Mouse (Mus musculus) limb, embryonic 13.5 days (tissue): ENCODE results near the gene Lyrm1. TPM values are rescaled to one million over a fixed set of nuclear protein-coding genes. Genes with fewer than 3 reads are reported as not detected.

ENCODE experiments used
- ATAC-seq: fragments of 200-750 bp; cut with Nextera tagmentation; 2 replicates; pipeline ENCODE4 v1.8.0; 2017; ENCODE audit warnings: low read depth, moderate number of reproducible peaks, moderate TSS enrichment; ENCODE audit not compliant: low FRiP score
- H3K27ac ChIP-seq: fragments of 300-500 bp; sonication (generic); 2 replicates; pipeline ENCODE4 v1.5.1; 2015; ENCODE audit warnings: inconsistent platforms, mild to moderate bottlenecking, moderate library complexity
- H3K27me3 ChIP-seq: fragments of 300-500 bp; sonication (generic); 2 replicates; pipeline ENCODE4 v1.6.1; 2015; ENCODE audit warnings: mild to moderate bottlenecking, inconsistent platforms
- H3K36me3 ChIP-seq: fragments of 300-500 bp; sonication (generic); 2 replicates; pipeline ENCODE4 v1.6.1; 2015; ENCODE audit warnings: inconsistent platforms, mild to moderate bottlenecking, moderate library complexity
- H3K4me1 ChIP-seq: fragments of 300-500 bp; sonication (generic); 2 replicates; pipeline ENCODE4 v1.6.1; 2015; ENCODE audit warnings: inconsistent platforms
- H3K4me2 ChIP-seq: fragments of 300-500 bp; sonication (generic); replicated peaks from 2 replicates; pipeline ENCODE4 v1.6.1; 2015; ENCODE audit warnings: inconsistent platforms, mild to moderate bottlenecking, moderate library complexity
- H3K4me3 ChIP-seq: fragments of 300-500 bp; sonication (generic); 2 replicates; pipeline ENCODE4 v1.5.1; 2015; ENCODE audit warnings: moderate library complexity, mild to moderate bottlenecking, inconsistent platforms
- H3K9ac ChIP-seq: fragments of 300-500 bp; sonication (generic); 2 replicates; pipeline ENCODE4 v1.6.1; 2015; ENCODE audit warnings: mild to moderate bottlenecking, inconsistent platforms
- H3K9me3 ChIP-seq: fragments of 300-500 bp; sonication (generic); 2 replicates; pipeline ENCODE4 v1.6.1; 2016; ENCODE audit warnings: inconsistent platforms
- WGBS: fragments of 180-500 bp; shearing (Covaris S2); methylation state at CpG from one replicate; pipeline ENCODE4 v1.1.7; 2015; 5-methylcytosine and 5-hydroxymethylcytosine counted together
- polyA plus RNA-seq: library from polyadenylated mRNA; unstranded; fragments of >200 nt; fragmentation: Nextera tagmentation; extraction: Ambion mirVana; gene quantifications from 2 replicates; pipeline ENCODE4 v1.2.1, GENCODE M21; 2015

Gene Lyrm1
- polyA plus RNA-seq, 1 experiment from 2014 or later, result 8.6 TPM

DNA sequence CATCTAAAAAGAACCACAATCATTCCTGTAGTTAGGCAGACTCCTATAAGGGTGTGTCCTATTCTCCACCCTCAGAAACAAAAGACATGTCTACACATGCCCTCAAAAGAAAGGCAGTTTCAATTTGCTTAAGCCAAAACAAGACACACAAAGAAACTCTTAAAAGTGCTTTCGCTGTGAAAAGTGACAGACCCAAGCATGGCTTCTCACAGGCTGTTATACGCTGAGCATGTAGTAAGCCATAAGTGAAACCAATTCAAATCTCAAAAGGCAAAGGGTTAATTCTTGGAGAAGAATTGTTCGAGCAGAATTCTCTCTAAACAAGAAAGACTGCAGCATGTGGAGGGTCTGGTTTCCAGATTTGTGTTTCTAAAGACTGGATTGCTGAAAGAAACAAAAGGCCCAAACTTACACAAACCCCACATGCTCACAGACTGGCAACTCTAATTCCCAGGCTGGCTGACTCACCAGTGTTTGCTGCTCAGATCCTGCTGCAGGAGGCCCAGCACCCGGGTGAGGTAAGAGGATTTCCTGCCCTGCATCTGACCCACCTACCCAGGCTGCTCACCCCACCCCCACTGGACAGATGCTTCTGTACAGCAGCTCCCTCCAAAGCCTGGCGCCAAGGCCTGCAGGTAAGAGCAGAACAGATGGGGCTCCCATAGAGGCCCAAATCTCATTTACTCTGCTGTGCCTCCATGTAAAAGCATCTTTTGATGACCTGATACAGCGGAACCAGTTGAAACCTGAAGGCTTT, 34.1 kb upstream of the Lyrm1 start:
- Histone ChIP-seq H3K4me3 (no peak overlapping the region), H3K4me1 (peaks cover 16% of the 10 kb centered on the region), H3K27ac (peak overlapping the region; percentile 45; the same call in 1 of the 2 replicates), H3K4me2 (peak overlapping the region; percentile 30), H3K36me3 (peaks cover 37% of the 10 kb centered on the region), H3K9ac (peak overlapping the region; percentile 45; the same call in 1 of the 2 replicates), H3K9me3 (no peaks in the 10 kb centered on the region), H3K27me3 (no peaks in the 10 kb centered on the region)
- WGBS, result 32% methylated on average over 6 of the region's 6 CpGs
- peak; percentile 74 for ATAC-seq

DNA sequence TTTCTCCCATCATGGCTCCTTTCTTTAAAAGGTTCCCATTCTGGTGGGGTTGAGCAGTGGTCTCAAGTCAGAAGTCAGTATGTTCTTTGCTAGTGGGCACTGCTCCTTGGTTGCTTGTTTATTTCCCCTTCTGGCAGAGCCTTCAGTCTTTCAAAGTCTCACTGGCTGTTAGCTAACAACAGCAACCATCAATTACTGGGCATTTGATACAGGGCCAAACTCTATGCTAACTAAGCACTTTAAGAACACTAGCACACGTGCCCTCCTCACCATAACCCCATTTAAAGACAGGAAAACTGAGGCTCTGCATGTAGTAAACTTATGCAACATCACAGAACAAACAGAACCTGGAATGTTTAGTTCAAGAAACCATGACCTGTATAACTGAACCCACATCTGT, 33.5 kb upstream of the Lyrm1 start:
- H3K9ac ChIP-seq, result no peak overlapping the region
- H3K36me3 ChIP-seq, result peaks cover 34% of the 10 kb centered on the region
- WGBS, result 43% methylated on average over 1 of the region's 1 CpGs
- no peaks in the 10 kb centered on the region for H3K9me3 ChIP-seq
- no peak for ATAC-seq
- no peaks in the 10 kb centered on the region for H3K27me3 ChIP-seq
- H3K4me3 ChIP-seq, result no peak overlapping the region
- H3K27ac ChIP-seq, result peak overlapping the region; percentile 45; the same call in 1 of the 2 replicates
- no peak overlapping the region for H3K4me2 ChIP-seq
- H3K4me1 ChIP-seq, result peaks cover 16% of the 10 kb centered on the region

DNA sequence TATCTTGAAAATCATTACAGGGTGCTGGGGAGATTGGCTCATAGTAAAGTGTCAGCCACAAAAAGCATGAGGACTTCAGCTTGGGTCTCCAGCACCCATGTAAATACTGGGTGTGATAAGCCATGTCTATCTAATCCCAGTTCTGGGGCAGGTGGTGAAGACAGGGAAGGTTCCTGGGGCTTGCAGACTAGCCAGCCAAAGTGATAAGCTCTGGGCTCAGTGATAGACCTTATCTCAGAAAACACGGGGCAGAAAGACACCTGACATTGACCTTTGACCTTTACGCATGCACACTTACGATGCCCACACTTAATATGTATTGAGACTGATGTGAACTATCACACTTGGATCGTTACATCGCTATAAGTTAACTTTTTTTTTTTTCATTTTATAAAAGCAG, 31.2 kb upstream of the Lyrm1 start:
- Histone ChIP-seq H3K27me3 (no peaks in the 10 kb centered on the region), H3K27ac (no peak overlapping the region), H3K4me3 (no peak overlapping the region), H3K36me3 (peaks cover 20% of the 10 kb centered on the region), H3K9ac (no peak overlapping the region), H3K9me3 (no peaks in the 10 kb centered on the region), H3K4me1 (peaks cover 16% of the 10 kb centered on the region), H3K4me2 (no peak overlapping the region)
- no peak for ATAC-seq
- WGBS, result 88% methylated on average over 5 of the region's 5 CpGs

DNA sequence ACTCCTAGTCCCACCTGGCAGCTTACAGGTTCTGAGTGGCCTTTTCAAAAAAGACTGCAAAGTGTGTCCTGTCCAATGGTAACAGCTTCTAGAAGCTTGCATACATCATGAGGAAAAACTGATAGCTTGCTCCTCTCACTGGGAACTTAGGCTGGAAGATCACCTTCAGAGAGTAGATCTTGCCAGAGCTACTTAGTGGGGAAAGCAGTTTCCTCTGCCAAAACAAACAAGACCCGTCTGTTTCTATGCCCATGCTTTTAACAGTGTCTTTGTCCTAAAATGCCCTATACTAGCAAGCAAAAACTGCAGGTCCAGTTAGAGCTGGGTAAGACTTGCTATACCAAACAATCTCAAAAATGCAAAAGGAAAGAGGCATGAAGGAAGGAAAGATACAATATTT, 29.5 kb upstream of the Lyrm1 start:
- 69% methylated on average over 1 of the region's 1 CpGs for WGBS
- Histone ChIP-seq H3K27me3 (no peaks in the 10 kb centered on the region), H3K9ac (no peak overlapping the region), H3K36me3 (peaks cover 17% of the 10 kb centered on the region), H3K4me2 (no peak overlapping the region), H3K4me1 (peaks cover 13% of the 10 kb centered on the region), H3K4me3 (no peak overlapping the region), H3K9me3 (no peaks in the 10 kb centered on the region), H3K27ac (no peak overlapping the region)
- ATAC-seq, result no peak

DNA sequence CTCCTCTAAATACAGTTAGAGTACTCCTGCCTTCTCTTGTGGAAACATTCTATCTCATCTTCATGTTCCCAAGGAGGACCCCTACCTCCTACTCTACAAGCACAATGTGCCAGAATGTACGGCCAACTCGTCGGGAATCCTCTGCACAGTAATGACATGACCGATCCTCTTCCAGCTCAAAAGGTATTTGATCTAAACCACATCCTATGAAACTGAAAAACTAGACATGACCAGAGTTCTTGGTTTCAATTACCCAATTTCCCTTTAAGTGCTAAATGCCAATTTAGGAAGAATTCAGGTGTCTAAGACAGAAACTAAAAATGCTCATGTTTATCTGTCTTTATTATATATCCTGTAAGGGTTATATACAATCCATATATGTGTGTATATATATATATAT, 23.5 kb upstream of the Lyrm1 start:
- ATAC-seq, result no peak
- H3K4me1 ChIP-seq, result no peaks in the 10 kb centered on the region
- H3K9ac ChIP-seq, result no peak overlapping the region
- no peak overlapping the region for H3K4me2 ChIP-seq
- H3K27ac ChIP-seq, result no peak overlapping the region
- peaks cover 7% of the 10 kb centered on the region for H3K36me3 ChIP-seq
- H3K4me3 ChIP-seq, result no peak overlapping the region
- WGBS, result 91% methylated on average over 4 of the region's 4 CpGs
- no peaks in the 10 kb centered on the region for H3K27me3 ChIP-seq
- no peaks in the 10 kb centered on the region for H3K9me3 ChIP-seq

DNA sequence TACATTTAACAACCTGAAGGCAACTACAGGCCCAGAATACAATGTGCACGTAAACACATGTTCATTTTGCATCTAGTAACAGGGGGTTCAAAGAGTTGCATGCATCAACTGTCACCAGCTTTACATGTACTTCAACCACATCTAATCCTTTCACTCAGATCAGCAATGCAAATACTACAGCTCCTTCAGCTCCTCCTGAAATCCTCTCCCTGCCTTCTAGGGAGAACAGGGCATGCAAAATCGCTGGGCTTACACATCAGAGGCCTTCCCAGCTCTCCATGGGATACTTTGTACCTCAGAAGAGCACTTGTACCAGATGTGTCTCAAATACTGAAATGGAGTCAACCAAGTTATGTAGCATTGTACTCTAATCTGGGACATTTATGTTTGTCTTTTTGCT, 22.6 kb upstream of the Lyrm1 start:
- Histone ChIP-seq H3K27ac (no peak overlapping the region), H3K36me3 (peaks cover 7% of the 10 kb centered on the region), H3K4me2 (no peak overlapping the region), H3K4me3 (no peak overlapping the region), H3K9ac (no peak overlapping the region), H3K9me3 (no peaks in the 10 kb centered on the region), H3K4me1 (no peaks in the 10 kb centered on the region), H3K27me3 (no peaks in the 10 kb centered on the region)
- ATAC-seq, result no peak
- 61% methylated on average over 2 of the region's 2 CpGs for WGBS

DNA sequence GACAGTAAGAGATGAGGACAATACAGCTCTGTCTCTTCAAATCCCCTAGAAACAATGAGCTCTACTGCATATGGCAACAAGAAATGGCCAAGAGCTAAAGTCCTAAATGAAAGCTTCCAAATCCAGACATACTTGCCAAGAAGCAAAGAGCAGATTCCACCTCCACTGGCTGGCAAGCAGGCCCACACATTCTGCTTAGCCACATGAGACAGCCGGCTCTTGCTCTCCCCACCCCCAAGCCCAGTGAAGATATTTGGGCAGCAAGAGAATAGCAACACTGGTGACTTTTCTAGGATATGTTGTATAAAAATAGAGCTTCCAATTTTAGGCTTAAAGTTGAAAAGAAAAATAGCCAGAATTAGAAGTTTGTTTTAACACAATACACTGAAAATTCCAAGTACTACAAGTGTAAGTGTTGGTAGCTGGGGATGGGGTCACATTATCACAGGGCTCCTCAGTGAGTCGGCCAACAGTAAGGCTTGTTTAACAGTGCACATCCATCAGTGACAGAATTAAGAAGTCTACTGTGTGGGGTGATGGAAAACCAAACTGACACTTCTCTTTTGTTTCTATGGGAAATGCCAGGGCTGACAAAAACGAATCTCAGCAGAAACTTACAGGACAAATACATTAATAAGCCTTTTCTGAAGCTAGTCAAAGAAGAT, 19.8 kb upstream of the Lyrm1 start:
- H3K9me3 ChIP-seq, result no peaks in the 10 kb centered on the region
- 59% methylated on average over 3 of the region's 3 CpGs for WGBS

DNA sequence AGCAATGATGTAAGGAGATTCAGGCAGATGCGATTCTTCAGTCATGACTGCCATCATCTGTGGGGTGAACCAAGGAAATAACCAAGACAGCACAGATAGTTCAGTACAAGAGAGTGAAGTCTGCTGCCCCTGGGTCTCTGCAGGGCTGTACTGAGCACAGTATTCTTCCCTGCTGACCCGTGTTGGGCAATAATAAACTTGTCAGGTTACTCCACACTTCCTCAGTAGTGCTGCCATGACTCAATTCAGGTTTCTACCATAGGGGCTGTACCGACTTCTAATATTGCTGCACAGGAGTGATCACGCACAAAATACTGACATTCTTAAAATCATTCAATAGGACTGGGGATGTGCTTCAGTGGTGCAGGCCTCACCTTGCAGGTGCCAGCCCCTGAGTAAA, 16.5 kb upstream of the Lyrm1 start:
- ATAC-seq, result no peak
- Histone ChIP-seq H3K27ac (no peak overlapping the region), H3K27me3 (no peaks in the 10 kb centered on the region), H3K4me3 (no peak overlapping the region), H3K9me3 (no peaks in the 10 kb centered on the region), H3K4me2 (no peak overlapping the region), H3K9ac (no peak overlapping the region), H3K36me3 (peaks cover 15% of the 10 kb centered on the region), H3K4me1 (no peaks in the 10 kb centered on the region)
- WGBS, result 97% methylated on average over 4 of the region's 4 CpGs

More for the DNA sequence above, 19.8 kb upstream of the Lyrm1 start:
- Histone ChIP-seq H3K4me1 (no peaks in the 10 kb centered on the region), H3K4me2 (no peak overlapping the region), H3K4me3 (no peak overlapping the region), H3K9ac (no peak overlapping the region), H3K36me3 (peaks cover 18% of the 10 kb centered on the region), H3K27me3 (no peaks in the 10 kb centered on the region), H3K27ac (no peak overlapping the region)
- ATAC-seq, result no peak

DNA sequence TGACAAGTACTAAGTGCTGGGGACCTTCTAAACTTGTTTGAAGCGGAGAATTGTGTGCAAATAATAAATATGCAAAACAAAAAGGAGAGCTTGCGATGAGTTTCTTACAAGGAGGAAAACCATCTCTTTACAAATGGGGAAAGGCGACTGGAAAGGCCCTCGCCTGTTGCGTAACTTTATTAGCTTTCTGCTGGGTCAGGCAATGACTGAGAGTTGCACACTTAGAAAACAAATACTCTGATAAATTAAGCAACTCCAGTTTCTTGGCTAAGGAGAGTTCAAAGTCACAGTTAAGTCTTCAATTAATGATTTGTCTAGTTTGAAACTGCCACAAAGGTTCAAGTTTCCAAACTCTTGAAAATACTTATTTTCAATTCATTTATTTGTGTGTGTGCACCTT, 15.3 kb upstream of the Lyrm1 start:
- H3K9ac ChIP-seq, result no peak overlapping the region
- no peaks in the 10 kb centered on the region for H3K9me3 ChIP-seq
- no peak overlapping the region for H3K4me3 ChIP-seq
- 88% methylated on average over 5 of the region's 5 CpGs for WGBS
- H3K36me3 ChIP-seq, result peaks cover 15% of the 10 kb centered on the region
- H3K4me2 ChIP-seq, result no peak overlapping the region
- H3K4me1 ChIP-seq, result no peaks in the 10 kb centered on the region
- H3K27ac ChIP-seq, result no peak overlapping the region
- no peak for ATAC-seq
- H3K27me3 ChIP-seq, result no peaks in the 10 kb centered on the region

DNA sequence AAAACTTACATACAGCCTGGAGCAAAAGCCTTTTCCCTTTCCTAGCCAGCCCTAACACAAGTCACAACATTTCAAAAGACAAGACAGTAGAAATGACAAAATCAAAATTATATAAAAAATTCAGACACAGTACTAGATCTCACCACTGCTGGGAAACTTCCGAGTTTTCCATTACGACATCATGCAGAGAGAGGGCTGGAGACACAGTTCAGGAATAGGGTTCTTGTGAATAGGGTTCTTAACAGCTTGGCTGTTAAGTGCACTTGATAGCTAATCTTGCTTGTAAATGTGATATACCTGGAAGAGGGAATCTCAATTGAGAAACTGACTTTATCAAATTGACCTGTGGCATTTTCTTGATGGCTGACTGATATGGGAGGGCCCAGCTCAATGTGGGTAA, 14.4 kb upstream of the Lyrm1 start:
- H3K9me3 ChIP-seq, result no peaks in the 10 kb centered on the region
- 91% methylated on average over 2 of the region's 2 CpGs for WGBS
- no peaks in the 10 kb centered on the region for H3K27me3 ChIP-seq
- no peaks in the 10 kb centered on the region for H3K4me1 ChIP-seq
- no peak overlapping the region for H3K9ac ChIP-seq
- no peak overlapping the region for H3K27ac ChIP-seq
- no peak overlapping the region for H3K4me3 ChIP-seq
- ATAC-seq, result no peak
- no peak overlapping the region for H3K4me2 ChIP-seq
- H3K36me3 ChIP-seq, result peaks cover 15% of the 10 kb centered on the region

DNA sequence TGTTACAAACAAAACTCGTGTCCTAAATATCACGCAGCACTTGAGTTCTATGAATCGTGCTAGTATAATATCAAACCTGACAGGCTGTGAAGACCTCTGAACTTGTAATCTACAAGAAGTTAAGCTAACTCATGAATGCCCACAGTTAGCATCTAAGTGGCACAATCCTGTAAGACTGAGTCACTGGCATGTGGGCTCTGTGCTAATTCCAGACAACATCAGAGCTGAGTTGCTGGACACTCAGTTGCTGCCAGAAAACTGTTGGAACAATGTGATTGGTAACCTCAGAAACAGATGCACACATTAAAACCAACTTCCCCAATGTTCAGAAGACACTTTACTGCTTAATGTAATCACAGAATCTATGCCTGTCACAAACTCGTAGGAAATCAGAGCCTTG, 7.8 kb upstream of the Lyrm1 start:
- H3K36me3 ChIP-seq, result peaks cover 4% of the 10 kb centered on the region
- no peaks in the 10 kb centered on the region for H3K4me1 ChIP-seq
- H3K27me3 ChIP-seq, result no peaks in the 10 kb centered on the region
- H3K9ac ChIP-seq, result no peak overlapping the region
- no peak overlapping the region for H3K27ac ChIP-seq
- H3K9me3 ChIP-seq, result no peaks in the 10 kb centered on the region
- H3K4me3 ChIP-seq, result no peak overlapping the region
- no peak overlapping the region for H3K4me2 ChIP-seq
- no peak for ATAC-seq
- 92% methylated on average over 4 of the region's 4 CpGs for WGBS

DNA sequence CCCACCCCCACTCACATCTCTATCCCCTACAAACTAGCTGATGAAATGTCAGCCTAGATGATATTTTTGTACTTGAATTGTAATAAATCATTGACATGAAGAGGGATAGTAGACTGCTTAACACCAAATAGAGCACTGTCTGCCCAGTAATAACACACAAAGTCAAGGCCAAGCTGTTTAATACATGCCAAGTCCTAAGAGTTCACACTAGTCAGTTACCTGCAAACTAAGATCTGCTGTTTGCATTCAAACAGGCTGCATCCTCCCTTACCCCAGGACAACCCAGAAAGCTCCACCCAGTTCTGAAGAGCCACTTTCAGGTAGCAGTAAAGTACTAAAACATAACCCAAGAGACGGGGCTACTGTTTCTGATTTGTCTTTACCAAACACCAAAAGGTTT, 3.5 kb upstream of the Lyrm1 start:
- no peak for ATAC-seq
- Histone ChIP-seq H3K4me2 (no peak overlapping the region), H3K9ac (no peak overlapping the region), H3K27ac (no peak overlapping the region), H3K9me3 (no peaks in the 10 kb centered on the region), H3K36me3 (no peaks in the 10 kb centered on the region), H3K4me1 (peaks cover 25% of the 10 kb centered on the region), H3K27me3 (no peaks in the 10 kb centered on the region), H3K4me3 (no peak overlapping the region)
- 65% methylated on average over 1 of the region's 1 CpGs for WGBS

DNA sequence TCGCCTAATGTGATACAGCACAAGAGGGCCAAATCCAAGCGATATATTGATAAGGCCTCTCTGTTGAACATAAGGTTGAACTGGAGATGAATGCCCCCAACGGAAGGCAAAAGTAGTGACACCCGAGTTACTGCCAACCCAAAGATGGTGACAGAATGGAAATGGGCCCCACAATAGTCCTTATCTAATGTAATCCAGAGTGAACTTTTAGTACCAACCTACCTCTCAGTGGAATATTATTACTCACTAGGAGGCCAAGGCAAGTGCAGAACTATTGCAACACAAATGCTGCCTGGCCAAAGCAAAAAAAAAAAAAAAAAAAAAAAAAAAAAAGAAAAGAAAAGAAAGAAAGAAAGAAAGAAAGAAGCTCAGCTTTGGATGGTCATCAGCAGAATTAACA, 2.9 kb upstream of the Lyrm1 start:
- no peak for ATAC-seq
- H3K9me3 ChIP-seq, result no peaks in the 10 kb centered on the region
- H3K27me3 ChIP-seq, result no peaks in the 10 kb centered on the region
- H3K27ac ChIP-seq, result no peak overlapping the region
- H3K4me1 ChIP-seq, result peaks cover 25% of the 10 kb centered on the region
- WGBS, result 90% methylated on average over 4 of the region's 4 CpGs
- H3K36me3 ChIP-seq, result no peaks in the 10 kb centered on the region
- H3K9ac ChIP-seq, result no peak overlapping the region
- no peak overlapping the region for H3K4me3 ChIP-seq
- no peak overlapping the region for H3K4me2 ChIP-seq
